Mouse (Mus musculus) hindlimb bud, embryonic 11.5 days (tissue): ENCODE measurements at regions not wholly inside any gene's neighbourhood (a gene's known extent, or its start where the extent isn't known, plus 50 kb on each side); places are given as distances from the start of the nearest gene placed in this dataset.
"Not testable (repeated sequence)": the region's sequence is repeated elsewhere in the genome, so short reads cannot be mapped to it uniquely, and the experiment has no call there.

Experiments used
- DNase-seq: peaks from one replicate; pipeline ENCODE4 v3.0.0-alpha.2; 2012; ENCODE audit warnings: low read depth, low spot score; ENCODE audit errors: extremely low spot score

GRCm38 (mm10) chr10:26577087-26577486 is 176.1 kb upstream of the Arhgap18 start:
- DNase-seq: no peak

- no peak for DNase-seq
Observed at GRCm38 (mm10) chr10:26585106-26585505, 168.1 kb upstream of the Arhgap18 start.

- not testable (repeated sequence) for DNase-seq
Observed at GRCm38 (mm10) chr10:26607081-26607480, 146.1 kb upstream of the Arhgap18 start.

- no peak for DNase-seq
Observed at GRCm38 (mm10) chr10:26611246-26611645, 142.0 kb upstream of the Arhgap18 start.

GRCm38 (mm10) chr10:26630196-26630760 is 122.9 kb upstream of the Arhgap18 start:
- DNase-seq: no peak

DNA sequence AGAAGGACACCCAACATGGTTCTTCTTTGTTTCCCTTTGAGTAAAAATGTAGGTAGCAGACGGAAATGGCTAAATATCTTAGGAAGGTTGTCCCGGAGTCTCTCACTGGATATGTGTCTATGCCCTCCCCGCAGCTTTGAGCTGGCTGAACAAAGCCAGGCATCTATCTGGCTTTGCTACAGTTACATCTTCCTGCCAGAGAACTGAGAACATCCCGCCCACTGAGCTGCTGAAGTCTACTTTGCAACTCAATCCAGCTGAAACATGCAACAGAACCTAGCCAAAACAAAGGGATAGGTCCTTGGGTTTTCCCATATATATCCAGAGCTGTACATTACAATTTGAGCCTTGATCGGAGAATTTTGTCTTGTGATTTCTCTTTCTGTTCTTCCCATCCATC is 121.0 kb upstream of the Arhgap18 start:
- no peak for DNase-seq

DNA sequence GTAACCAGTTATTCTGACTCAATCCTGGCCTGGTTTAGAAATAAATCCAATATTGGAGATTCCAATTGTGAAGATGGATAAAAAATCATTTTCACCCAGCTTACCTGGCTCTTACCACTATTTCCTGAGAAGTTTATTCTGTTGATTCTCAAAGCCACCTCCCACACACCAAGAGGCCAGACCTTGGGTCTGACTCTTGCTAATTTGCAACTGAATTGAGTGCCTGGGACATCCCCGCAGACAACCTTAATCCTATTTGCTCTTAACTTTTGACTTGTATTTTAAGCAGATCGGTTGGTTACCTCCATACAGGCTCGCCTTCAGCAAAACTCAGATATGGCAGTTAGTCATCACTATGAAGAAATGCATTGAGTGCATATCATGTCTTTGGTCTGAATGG is 115.8 kb upstream of the Arhgap18 start:
- DNase-seq: no peak

DNA sequence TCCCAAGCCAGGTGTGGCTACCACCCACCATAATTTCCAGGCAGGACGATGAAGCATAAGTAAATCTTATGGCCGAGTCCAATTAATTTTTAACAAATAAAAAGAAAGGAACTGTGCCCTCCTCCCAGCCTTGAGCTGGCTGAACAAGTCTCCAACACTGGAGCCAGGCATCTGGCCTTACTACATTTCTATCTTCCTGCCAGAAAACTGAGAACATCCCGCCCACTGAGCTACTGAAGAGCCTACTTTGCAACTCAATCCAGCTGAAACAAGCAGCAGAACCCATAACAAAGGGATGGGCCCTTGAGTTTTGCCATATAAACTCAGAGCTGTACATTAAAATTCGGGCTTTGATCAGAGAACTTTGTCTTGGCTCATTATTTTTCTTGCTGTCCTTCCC is 115.2 kb upstream of the Arhgap18 start:
- no peak for DNase-seq

- no peak for DNase-seq
Observed at GRCm38 (mm10) chr10:26639118-26639517, 114.1 kb upstream of the Arhgap18 start.

DNA sequence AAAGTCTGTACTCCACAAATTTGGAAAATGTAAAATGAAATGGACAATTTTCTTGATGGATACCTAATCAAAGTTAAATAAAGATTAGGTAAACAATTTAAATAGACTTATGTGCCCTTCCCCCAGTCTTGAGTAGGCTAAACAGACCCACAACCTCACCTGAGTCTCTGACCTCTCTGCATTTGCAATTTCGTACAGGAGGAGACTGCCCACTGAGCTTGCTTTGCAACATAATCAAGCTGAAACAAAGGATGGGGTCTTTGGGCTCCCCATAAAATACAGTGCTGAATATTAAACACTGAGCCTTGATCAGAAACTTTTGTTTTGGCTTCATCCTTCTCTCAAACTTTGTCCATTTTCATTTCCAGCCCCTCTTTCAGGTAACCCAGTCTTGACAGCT is 100.1 kb upstream of the Arhgap18 start:
- no peak for DNase-seq

DNA sequence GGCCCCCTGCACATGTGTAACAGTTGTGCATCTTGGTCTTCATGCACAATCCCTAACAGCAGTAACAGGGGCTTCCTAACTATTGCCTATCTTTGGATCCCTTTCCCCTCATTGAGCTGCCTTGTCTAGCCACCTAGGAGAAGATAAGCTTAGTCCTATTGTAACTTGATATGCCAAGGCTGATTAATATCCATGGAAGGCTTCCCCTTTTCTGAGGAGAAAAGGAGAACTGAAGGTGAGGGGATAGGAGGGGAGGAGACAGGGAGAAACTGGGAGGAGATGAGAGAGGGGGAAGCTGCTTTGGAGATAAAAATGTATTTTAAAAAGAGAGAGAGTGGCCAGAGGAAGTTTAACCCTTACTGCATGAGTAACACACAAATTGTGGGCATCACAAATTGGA is 89.0 kb upstream of the Arhgap18 start:
- DNase-seq: no peak

GRCm38 (mm10) chr10:26679500-26680227 is 73.6 kb upstream of the Arhgap18 start:
- no peak for DNase-seq

DNA sequence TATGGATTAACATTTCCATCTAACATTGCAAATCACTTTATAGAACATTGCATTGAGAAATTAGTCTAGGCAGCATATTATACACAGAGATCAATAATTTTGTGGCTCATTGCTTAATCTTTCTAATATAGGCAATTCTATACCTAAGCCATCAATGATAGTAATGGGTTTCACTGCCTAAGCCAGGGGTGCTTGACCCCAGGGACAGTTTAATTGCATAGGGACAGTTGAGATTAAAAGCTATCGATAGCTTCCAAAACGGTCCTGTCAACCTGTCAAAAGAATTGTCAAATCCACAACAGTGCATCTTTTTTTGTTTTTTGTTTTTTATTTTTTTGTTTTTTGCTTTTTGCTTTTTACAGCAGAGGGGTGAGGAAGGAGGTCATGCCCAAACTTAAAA is 58.5 kb upstream of the Arhgap18 start:
- DNase-seq: no peak

DNA sequence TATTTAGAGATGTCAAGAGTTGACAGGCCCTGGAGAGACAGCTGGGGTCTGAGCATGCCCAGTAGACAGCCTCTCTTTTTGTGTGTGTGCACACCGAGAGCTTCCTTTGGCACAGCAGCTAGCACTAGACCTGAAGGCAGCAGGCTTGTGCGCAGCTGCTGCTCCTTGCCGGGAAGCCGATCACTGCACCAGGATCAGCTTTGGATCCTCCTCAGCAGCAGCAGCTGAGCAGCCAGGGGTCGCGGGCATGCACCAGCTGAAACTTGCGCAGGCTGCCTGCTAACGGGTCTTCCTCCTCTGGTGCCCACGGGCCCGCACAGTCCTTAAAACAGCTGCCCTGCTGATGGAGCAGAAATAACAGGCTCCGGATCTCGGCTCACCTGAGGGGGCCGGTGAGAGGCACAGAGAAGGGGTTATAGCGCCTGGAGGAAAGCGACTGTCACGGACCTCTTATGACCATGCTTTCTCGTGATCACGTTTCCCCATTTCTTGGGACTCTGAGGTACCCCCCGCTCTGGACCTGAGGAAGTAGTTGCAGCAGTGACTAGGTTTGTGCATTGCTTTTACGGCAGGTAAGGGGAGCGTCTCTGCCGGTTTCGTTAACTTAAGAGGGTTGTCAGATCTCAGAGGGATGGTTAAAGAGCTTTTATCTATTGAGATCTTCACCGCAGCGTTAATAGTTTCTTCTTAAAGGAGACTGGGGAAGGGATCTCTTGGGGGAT is 57.8 kb upstream of the Arhgap18 start:
- no peak for DNase-seq
